Mouse (Mus musculus): ENCODE results near the gene Prrc2c. TPM values are rescaled to one million over a fixed set of nuclear protein-coding genes. Genes with fewer than 3 reads are reported as not detected.
A peak's percentile ranks its signal among the peaks of the same experiment; 100 is the strongest.

Prrc2c gene
- total and polyA plus RNA-seq, 2 experiments from 2014 or later: 58.9 to 133 TPM

DNA sequence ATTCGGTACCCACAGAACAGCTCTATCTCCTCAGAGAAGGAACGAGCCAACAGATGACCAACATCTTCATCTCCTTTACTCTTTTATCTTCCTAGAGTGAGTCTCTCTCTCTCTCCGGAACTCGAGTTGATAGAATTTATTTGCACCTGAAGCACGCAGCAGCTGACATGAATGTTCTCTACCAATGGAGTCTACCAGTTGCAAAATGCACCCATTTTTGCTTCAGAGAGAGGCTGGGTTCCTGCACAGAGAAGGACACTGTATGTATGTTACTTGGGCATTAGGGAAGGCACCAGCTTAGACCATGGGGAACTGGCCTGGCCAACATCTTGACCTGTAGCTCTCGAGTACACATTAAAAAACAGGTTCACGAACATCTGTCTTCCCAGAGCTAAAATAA is 82.2 kb downstream of the Prrc2c start, which contains the start of gene Myocos:
Gene Myocos, minus strand, starts transcription at position 101 of the 400 bp plus-strand sequence.
- no peak within 1 kb of the TSS for H3K4me3 ChIP-seq (ENCODE audit: low read length)
- TF ChIP-seq CTCF (IDR thresholded peaks at IDR 0.05; ENCODE audit: low read depth): no peak
- no peaks in the 10 kb centered on the region for H3K4me1 ChIP-seq (ENCODE audit: insufficient read depth, low read length)
- H3K9ac ChIP-seq (replicated peaks; ENCODE audit: low read length): no peak within 1 kb of the TSS
- no peak within 1 kb of the TSS for H3K4me2 ChIP-seq (ENCODE audit: low read depth, low read length)
- H3K27ac ChIP-seq: no peak within 1 kb of the TSS
- no peaks in the 10 kb centered on the region for H3K9me3 ChIP-seq (ENCODE audit: low read length)
- H3K36me3 ChIP-seq (ENCODE audit: insufficient read depth, low read length): no peaks in the 10 kb centered on the region
- no peak for DNase-seq (ENCODE audit: low spot score)
- no peak for ATAC-seq
- 94% methylated on average over 7 of the region's 7 CpGs for WGBS
- H3K27me3 ChIP-seq (ENCODE audit: insufficient read depth, low read length): no peaks in the 10 kb centered on the region

DNA sequence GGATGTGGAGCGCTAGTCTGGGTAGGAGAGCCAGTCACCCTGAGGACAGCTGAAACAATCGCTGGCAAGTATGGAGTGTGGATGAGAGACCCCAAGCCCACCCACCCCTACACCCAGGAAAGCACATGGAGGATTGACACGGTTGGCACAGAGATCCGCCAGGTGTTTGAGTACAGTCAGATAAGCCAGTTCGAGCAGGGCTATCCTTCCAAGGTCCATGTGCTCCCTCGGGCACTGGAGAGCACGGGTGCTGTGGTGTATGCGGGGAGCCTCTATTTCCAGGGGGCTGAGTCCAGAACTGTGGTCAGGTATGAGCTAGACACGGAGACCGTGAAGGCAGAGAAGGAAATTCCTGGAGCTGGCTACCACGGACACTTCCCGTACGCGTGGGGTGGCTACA is 91.9 kb downstream of the Prrc2c start:
- Histone ChIP-seq H3K9ac (replicated peaks; ENCODE audit: low read length) (no peak overlapping the region), H3K27ac (no peak overlapping the region), H3K36me3 (ENCODE audit: insufficient read depth, low read length) (no peaks in the 10 kb centered on the region), H3K9me3 (ENCODE audit: low read length) (no peaks in the 10 kb centered on the region), H3K27me3 (ENCODE audit: insufficient read depth, low read length) (no peaks in the 10 kb centered on the region), H3K4me3 (ENCODE audit: low read length) (no peak overlapping the region), H3K4me2 (ENCODE audit: low read depth, low read length) (no peak overlapping the region), H3K4me1 (ENCODE audit: insufficient read depth, low read length) (no peaks in the 10 kb centered on the region)
- WGBS: 93% methylated on average over 14 of the region's 14 CpGs
- DNase-seq (ENCODE audit: low spot score) (no peak), ATAC-seq (no peak)
- TF ChIP-seq CTCF (IDR thresholded peaks at IDR 0.05; ENCODE audit: low read depth): no peak

DNA sequence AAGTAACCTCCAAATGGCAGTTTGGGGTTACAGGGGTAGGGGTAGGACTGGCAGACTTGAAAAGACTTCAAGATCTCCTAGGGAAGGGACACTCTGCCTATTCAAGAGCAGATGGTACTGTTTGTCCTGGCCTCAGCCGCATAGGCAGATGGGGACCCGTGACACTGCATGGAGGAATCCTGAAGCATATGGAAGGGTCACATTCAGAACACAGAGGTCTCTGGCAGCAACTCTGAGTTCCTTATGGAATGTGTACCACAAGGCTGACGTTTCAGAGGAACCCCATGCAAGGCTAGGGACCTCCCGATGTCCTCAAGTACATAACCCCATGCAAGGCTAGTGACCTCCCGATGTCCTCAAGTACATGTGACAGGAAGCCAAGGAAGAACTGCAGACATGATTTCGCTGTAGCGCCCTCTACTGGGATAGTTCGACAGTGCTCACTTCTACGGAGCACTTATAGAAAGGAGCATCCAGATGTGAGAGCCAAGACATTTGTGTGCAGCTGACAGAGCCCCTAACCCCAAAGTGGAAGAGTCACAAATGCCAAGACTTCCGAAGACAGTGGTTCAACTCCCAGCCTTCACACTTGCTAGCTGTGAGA is 94.2 kb downstream of the Prrc2c start:
- Histone ChIP-seq H3K36me3 (ENCODE audit: insufficient read depth, low read length) (no peaks in the 10 kb centered on the region), H3K27me3 (ENCODE audit: insufficient read depth, low read length) (no peaks in the 10 kb centered on the region), H3K4me3 (ENCODE audit: low read length) (no peak overlapping the region), H3K4me2 (ENCODE audit: low read depth, low read length) (no peak overlapping the region), H3K27ac (no peak overlapping the region), H3K9me3 (ENCODE audit: low read length) (no peaks in the 10 kb centered on the region), H3K9ac (replicated peaks; ENCODE audit: low read length) (no peak overlapping the region), H3K4me1 (ENCODE audit: insufficient read depth, low read length) (no peaks in the 10 kb centered on the region)
- 77% methylated on average over 10 of the region's 10 CpGs for WGBS
- ATAC-seq: peak; percentile 52; the same call in 1 of the 2 replicates
- DNase-seq (ENCODE audit: low spot score): peak; percentile 16
- TF ChIP-seq CTCF (IDR thresholded peaks at IDR 0.05; ENCODE audit: low read depth): peak; percentile 36

DNA sequence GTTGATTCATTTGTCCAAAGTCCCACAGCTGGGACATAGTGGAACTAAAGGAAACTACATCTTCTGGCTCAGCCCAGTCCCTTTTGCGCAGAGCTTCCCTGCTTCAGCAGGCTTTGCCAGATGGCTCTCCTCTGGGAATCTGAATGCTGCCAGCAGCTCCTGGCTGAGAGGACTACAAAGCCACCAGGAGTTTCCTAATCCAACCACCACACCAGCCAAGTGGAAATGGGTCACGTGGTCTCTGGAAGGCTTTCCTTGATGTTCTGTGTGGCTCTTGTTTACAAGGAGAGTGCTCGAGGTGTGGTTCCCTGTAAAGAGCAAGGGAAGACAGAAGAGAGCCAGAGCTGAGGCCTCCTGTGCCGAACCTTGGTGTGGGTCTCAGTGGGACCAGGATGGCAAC is 96.6 kb downstream of the Prrc2c start:
- Histone ChIP-seq H3K36me3 (ENCODE audit: insufficient read depth, low read length) (no peaks in the 10 kb centered on the region), H3K9ac (replicated peaks; ENCODE audit: low read length) (no peak overlapping the region), H3K27me3 (ENCODE audit: insufficient read depth, low read length) (no peaks in the 10 kb centered on the region), H3K4me1 (ENCODE audit: insufficient read depth, low read length) (no peaks in the 10 kb centered on the region), H3K4me2 (ENCODE audit: low read depth, low read length) (no peak overlapping the region), H3K27ac (no peak overlapping the region), H3K4me3 (ENCODE audit: low read length) (no peak overlapping the region), H3K9me3 (ENCODE audit: low read length) (no peaks in the 10 kb centered on the region)
- ATAC-seq (peak; percentile 79), DNase-seq (ENCODE audit: low spot score) (peak; percentile 77)
- no peak for TF ChIP-seq CTCF (IDR thresholded peaks at IDR 0.05; ENCODE audit: low read depth)
- WGBS: 29% methylated on average over 4 of the region's 4 CpGs

DNA sequence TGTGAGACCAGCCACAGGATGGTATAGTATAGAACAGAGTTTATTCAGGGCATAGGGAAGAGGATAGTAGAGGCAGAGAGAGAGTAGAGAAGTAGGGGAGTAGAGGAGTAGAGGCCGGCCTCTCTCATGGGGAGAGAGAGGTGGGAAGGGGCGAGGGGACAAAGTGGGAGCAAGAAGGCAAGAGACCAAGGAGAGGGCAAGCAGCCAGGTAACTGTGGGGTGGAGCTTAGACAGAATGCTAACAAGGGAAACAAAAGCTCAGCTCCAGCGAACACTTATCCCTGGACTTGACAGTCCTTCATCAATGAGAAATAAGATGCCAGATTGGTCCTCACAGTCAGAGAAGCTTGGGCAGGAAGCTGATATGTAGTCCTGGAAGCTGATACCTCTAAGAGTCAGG is 97.8 kb downstream of the Prrc2c start:
- Histone ChIP-seq H3K4me1 (ENCODE audit: insufficient read depth, low read length) (no peaks in the 10 kb centered on the region), H3K27me3 (ENCODE audit: insufficient read depth, low read length) (no peaks in the 10 kb centered on the region), H3K4me2 (ENCODE audit: low read depth, low read length) (no peak overlapping the region), H3K36me3 (ENCODE audit: insufficient read depth, low read length) (no peaks in the 10 kb centered on the region), H3K27ac (no peak overlapping the region), H3K9me3 (ENCODE audit: low read length) (no peaks in the 10 kb centered on the region), H3K4me3 (ENCODE audit: low read length) (no peak overlapping the region), H3K9ac (replicated peaks; ENCODE audit: low read length) (no peak overlapping the region)
- peak; percentile 13; the same call in 1 of the 2 replicates for ATAC-seq
- TF ChIP-seq CTCF (IDR thresholded peaks at IDR 0.05; ENCODE audit: low read depth): no peak
- WGBS: 66% methylated on average over 3 of the region's 3 CpGs
- DNase-seq (ENCODE audit: low spot score): no peak

DNA sequence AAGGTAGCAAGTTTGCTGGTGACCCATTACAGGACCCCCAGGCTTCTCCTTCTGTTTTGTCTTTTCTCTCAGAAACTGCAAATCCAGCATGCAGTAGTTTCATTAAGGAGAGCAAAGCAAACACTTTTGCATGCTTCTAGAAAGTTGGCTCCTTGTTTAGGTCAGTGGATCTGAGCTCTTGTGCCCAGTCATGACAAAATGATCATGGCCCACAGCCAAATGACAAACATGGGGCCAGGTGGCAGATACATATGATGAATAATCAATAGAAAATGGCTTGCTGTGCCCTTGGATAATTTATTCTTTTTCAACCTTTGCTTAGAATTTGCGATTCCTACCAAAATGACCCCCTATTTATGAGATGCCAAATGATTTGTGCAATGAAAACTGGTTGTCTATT is 100.5 kb downstream of the Prrc2c start:
- ATAC-seq (no peak), DNase-seq (ENCODE audit: low spot score) (peak; percentile 29)
- Histone ChIP-seq H3K4me1 (ENCODE audit: insufficient read depth, low read length) (no peaks in the 10 kb centered on the region), H3K36me3 (ENCODE audit: insufficient read depth, low read length) (no peaks in the 10 kb centered on the region), H3K27ac (no peak overlapping the region), H3K9me3 (ENCODE audit: low read length) (no peaks in the 10 kb centered on the region), H3K4me3 (ENCODE audit: low read length) (no peak overlapping the region), H3K9ac (replicated peaks; ENCODE audit: low read length) (no peak overlapping the region), H3K4me2 (ENCODE audit: low read depth, low read length) (no peak overlapping the region), H3K27me3 (ENCODE audit: insufficient read depth, low read length) (no peaks in the 10 kb centered on the region)
- no peak for TF ChIP-seq CTCF (IDR thresholded peaks at IDR 0.05; ENCODE audit: low read depth)
- 64% methylated on average over 1 of the region's 1 CpGs for WGBS

DNA sequence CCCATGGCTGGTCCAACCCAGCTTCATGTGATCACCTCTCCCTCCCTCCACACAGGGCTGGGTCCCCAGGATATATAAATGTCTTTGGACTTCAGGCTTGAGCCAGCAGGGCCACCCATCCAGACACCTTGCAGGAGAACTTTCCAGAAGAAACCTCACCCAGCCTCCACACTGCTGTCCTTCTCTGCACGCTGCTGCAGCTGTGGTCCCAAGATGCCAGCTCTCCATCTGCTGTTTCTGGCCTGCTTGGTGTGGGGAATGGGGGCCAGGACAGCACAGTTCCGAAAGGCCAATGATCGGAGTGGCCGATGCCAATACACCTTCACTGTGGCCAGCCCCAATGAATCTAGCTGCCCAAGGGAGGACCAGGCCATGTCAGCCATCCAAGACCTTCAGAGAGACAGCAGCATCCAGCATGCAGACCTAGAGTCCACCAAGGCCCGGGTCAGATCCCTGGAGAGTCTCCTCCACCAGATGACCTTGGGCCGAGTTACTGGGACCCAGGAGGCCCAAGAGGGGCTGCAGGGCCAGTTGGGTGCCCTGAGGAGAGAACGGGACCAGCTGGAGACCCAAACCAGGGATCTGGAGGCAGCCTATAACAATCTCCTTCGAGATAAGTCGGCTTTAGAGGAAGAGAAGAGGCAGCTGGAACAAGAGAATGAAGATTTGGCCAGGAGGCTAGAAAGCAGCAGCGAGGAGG is 101.2 kb downstream of the Prrc2c start, which contains the start of gene Myoc:
Gene Myoc, plus strand, starts transcription at position 105 of the 700 bp plus-strand sequence.
- Histone ChIP-seq H3K36me3 (ENCODE audit: insufficient read depth, low read length) (no peaks in the 10 kb centered on the region), H3K27me3 (ENCODE audit: insufficient read depth, low read length) (no peaks in the 10 kb centered on the region), H3K4me3 (ENCODE audit: low read length) (no peak within 1 kb of the TSS), H3K9me3 (ENCODE audit: low read length) (0 out of 2 replicates have a peak, but pooled peaks cover 2% of the 10 kb centered on the region), H3K4me2 (ENCODE audit: low read depth, low read length) (no peak within 1 kb of the TSS), H3K27ac (no peak within 1 kb of the TSS), H3K4me1 (ENCODE audit: insufficient read depth, low read length) (no peaks in the 10 kb centered on the region), H3K9ac (replicated peaks; ENCODE audit: low read length) (no peak within 1 kb of the TSS)
- WGBS: 70% methylated on average over 10 of the region's 10 CpGs
- ATAC-seq: no peak
- DNase-seq (ENCODE audit: low spot score): no peak
- TF ChIP-seq CTCF (IDR thresholded peaks at IDR 0.05; ENCODE audit: low read depth): no peak

Data from hindbrain, postnatal 0 days (tissue).